Mouse (Mus musculus): ENCODE measurements around the gene Tmprss6.

Gene Tmprss6

GRCm38 (mm10) chr15:78468379-78468937 lies at the start of gene Tmprss6:
TSS of gene Tmprss6 (minus strand) at chr15:78468634.
- no peak for DNase-seq

- no peak for DNase-seq
These were observed 49.8 kb upstream of the Tmprss6 start for GRCm38 (mm10) chr15:78518221-78518620.

- DNase-seq: no peak
These were observed 47.3 kb upstream of the Tmprss6 start for GRCm38 (mm10) chr15:78515759-78516158.

- DNase-seq: peak; percentile 65 to 85
These were observed 46.1 kb upstream of the Tmprss6 start for GRCm38 (mm10) chr15:78514393-78515146.

GRCm38 (mm10) chr15:78513019-78513418 lies 44.6 kb upstream of the Tmprss6 start:
- no peak for DNase-seq

- DNase-seq: no peak
These were observed 43.5 kb upstream of the Tmprss6 start for GRCm38 (mm10) chr15:78511951-78512350.

GRCm38 (mm10) chr15:78510736-78511135 lies 42.3 kb upstream of the Tmprss6 start:
- no peak for DNase-seq

GRCm38 (mm10) chr15:78510121-78510576 lies 41.7 kb upstream of the Tmprss6 start:
- no peak for DNase-seq

GRCm38 (mm10) chr15:78509297-78509899 lies 41.0 kb upstream of the Tmprss6 start:
- DNase-seq: no peak

- no peak for DNase-seq
These were observed 40.0 kb upstream of the Tmprss6 start for GRCm38 (mm10) chr15:78508443-78508842.

- DNase-seq: no peak
These were observed 37.1 kb upstream of the Tmprss6 start for GRCm38 (mm10) chr15:78505541-78505940.

- DNase-seq: no peak
These were observed 36.4 kb upstream of the Tmprss6 start for GRCm38 (mm10) chr15:78504816-78505215.

- no peak for DNase-seq
These were observed 35.6 kb upstream of the Tmprss6 start for GRCm38 (mm10) chr15:78504013-78504412.

GRCm38 (mm10) chr15:78502437-78503132 lies 34.2 kb upstream of the Tmprss6 start:
- no peak for DNase-seq

- DNase-seq: no peak
These were observed 26.6 kb upstream of the Tmprss6 start, which contains the start of gene Il2rb for GRCm38 (mm10) chr15:78494968-78495406. TSS of gene Il2rb (minus strand) at chr15:78495271.

GRCm38 (mm10) chr15:78493401-78494010 lies 25.1 kb upstream of the Tmprss6 start:
- no peak for DNase-seq

GRCm38 (mm10) chr15:78491301-78491700 lies 22.9 kb upstream of the Tmprss6 start:
- DNase-seq: no peak

GRCm38 (mm10) chr15:78489906-78490305 lies 21.5 kb upstream of the Tmprss6 start:
- DNase-seq: no peak

GRCm38 (mm10) chr15:78489248-78489647 lies 20.8 kb upstream of the Tmprss6 start:
- no peak for DNase-seq

- no peak for DNase-seq
These were observed 18.6 kb upstream of the Tmprss6 start for GRCm38 (mm10) chr15:78487066-78487465.

GRCm38 (mm10) chr15:78486564-78486963 lies 18.1 kb upstream of the Tmprss6 start:
- no peak for DNase-seq

GRCm38 (mm10) chr15:78483311-78483710 lies 14.9 kb upstream of the Tmprss6 start:
- DNase-seq: no peak

GRCm38 (mm10) chr15:78482518-78482917 lies 14.1 kb upstream of the Tmprss6 start:
- DNase-seq: no peak

Measured in kidney, adult 8-10 months (tissue).